Mouse (Mus musculus) hindbrain, embryonic 14.5 days (tissue): ENCODE measurements at regions not wholly inside any gene's neighbourhood (a gene's known extent, or its start where the extent isn't known, plus 50 kb on each side); places are given as distances from the start of the nearest gene placed in this dataset.

ENCODE experiments used
- ATAC-seq: fragments of 200-750 bp; cut with Nextera tagmentation; 2 replicates; pipeline ENCODE4 v1.8.0; 2017; ENCODE audit warnings: moderate number of reproducible peaks, mild to moderate bottlenecking, moderate TSS enrichment, moderate library complexity; ENCODE audit not compliant: low FRiP score
- DNase-seq: peaks from one replicate; pipeline ENCODE4 v3.0.0-alpha.2; 2015; ENCODE audit warnings: low spot score
- H3K27ac ChIP-seq: fragments of 300-500 bp; sonication (generic); 2 replicates; pipeline ENCODE4 v1.5.1; 2014; ENCODE audit warnings: mild to moderate bottlenecking, moderate library complexity
- H3K27me3 ChIP-seq: fragments of 300-500 bp; sonication (generic); 2 replicates; pipeline ENCODE4 v1.6.1; 2014; ENCODE audit warnings: mild to moderate bottlenecking, low read length, mixed read lengths; ENCODE audit not compliant: control insufficient read depth, insufficient read depth
- H3K36me3 ChIP-seq: fragments of 300-500 bp; sonication (generic); replicated peaks from 2 replicates; pipeline ENCODE4 v1.6.1; 2014; ENCODE audit not compliant: control insufficient read depth, insufficient read depth
- H3K4me1 ChIP-seq: fragments of 300-500 bp; sonication (generic); replicated peaks from 2 replicates; pipeline ENCODE4 v1.6.1; 2014; ENCODE audit warnings: antibody characterized with exemption, low read length, mixed read lengths; ENCODE audit not compliant: control insufficient read depth, insufficient read depth
- H3K4me2 ChIP-seq: fragments of 300-500 bp; sonication (generic); replicated peaks from 2 replicates; pipeline ENCODE4 v1.6.1; 2014; ENCODE audit warnings: mild to moderate bottlenecking, moderate library complexity
- H3K4me3 ChIP-seq: fragments of 300-500 bp; sonication (generic); replicated peaks from 2 replicates; pipeline ENCODE4 v1.5.1; 2014; ENCODE audit warnings: mild to moderate bottlenecking, low read length
- H3K9ac ChIP-seq: fragments of 300-500 bp; sonication (generic); 2 replicates; pipeline ENCODE4 v1.6.1; 2014
- H3K9me3 ChIP-seq: fragments of 300-500 bp; sonication (generic); 2 replicates; pipeline ENCODE4 v1.6.1; 2016; ENCODE audit warnings: low read length; ENCODE audit not compliant: control insufficient read depth
- WGBS: fragments of 180-500 bp; shearing (Covaris S2); extraction: QIAGEN DNeasy Blood & Tissue Kit; methylation state at CpG from one replicate; pipeline ENCODE4 v1.1.7; 2014; 5-methylcytosine and 5-hydroxymethylcytosine counted together

DNA sequence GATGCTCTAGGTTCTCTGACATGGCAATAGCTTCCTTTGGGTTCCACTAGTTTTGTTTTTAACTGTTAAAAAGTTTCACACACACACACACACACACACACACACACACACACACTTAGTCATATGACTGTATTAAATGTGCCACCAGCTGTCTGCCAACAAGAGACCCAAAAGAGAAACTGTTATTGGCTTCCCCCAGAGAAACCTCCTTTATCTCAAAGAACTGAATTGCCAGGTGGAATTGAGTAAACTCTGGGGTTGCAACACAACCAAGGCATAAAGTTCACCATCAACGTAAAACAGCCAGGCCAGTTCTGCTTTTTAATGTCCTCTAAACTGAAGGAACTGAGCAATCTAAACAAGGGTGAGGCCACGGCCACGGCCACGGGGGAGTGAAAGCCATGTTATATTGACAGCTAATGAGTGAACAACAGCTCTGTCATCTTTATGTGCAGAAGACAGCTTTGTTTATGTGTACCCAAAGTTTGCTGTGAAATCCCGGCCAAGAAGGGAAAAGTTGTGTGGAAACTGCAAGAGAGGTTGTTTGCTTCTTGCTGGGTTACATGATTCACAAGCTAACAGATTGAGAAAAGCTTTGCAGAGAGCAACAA, 69.3 kb downstream of the Btg1 start:
- ATAC-seq: no peak
- 69% methylated on average over 5 of the region's 5 CpGs for WGBS
- H3K36me3 ChIP-seq: no peaks in the 10 kb centered on the region

DNA sequence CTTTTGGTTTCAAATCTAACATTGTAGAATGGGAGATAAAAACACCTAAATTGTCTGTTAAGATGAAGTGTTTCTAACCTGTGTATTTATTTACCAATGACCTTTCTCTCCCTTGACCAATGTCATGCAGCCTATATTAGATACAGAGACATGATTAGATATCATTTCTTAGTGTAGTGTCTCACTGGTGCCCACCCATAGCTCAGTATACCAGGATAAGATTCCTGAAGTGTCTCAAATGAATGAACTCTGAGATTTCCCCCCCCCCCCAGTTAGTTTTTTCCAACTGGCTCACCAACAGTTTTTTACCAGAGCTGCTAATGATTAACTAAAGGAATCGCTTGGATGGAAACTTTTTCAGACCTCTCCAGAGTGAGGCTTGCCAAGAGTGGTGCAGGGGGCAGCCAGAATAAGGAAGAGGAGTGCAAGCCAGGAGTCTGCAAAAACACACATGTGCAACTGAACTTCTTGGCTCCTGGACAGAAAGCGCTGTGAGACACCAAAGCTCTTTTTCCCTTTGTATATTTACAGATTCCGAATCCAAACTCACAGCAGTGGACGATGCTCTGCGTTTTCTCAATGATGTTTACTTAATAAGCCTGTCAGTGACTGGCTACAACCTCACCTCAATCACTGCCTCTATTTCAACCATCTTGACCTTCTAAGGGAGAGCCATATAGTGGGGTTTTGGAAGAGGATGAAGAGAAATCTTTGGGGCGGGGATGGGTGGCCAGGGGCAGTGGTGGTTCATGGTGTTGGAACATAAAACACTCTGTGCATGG, 70.0 kb downstream of the Btg1 start:
- no peak overlapping the region for H3K4me2 ChIP-seq
- no peak overlapping the region for H3K27ac ChIP-seq
- H3K27me3 ChIP-seq: no peaks in the 10 kb centered on the region
- no peak overlapping the region for H3K9ac ChIP-seq
- no peaks in the 10 kb centered on the region for H3K9me3 ChIP-seq
- H3K4me1 ChIP-seq: no peaks in the 10 kb centered on the region; the same call in 1 of the 2 replicates
- H3K4me3 ChIP-seq: no peak overlapping the region
- DNase-seq (peak; percentile 47), ATAC-seq (no peak)
- H3K36me3 ChIP-seq: no peaks in the 10 kb centered on the region
- 69% methylated on average over 6 of the region's 6 CpGs for WGBS

More for the DNA sequence above, 69.3 kb downstream of the Btg1 start:
- no peak for DNase-seq
- H3K4me3 ChIP-seq: no peak overlapping the region
- no peak overlapping the region for H3K27ac ChIP-seq
- no peaks in the 10 kb centered on the region; the same call in 1 of the 2 replicates for H3K4me1 ChIP-seq
- H3K27me3 ChIP-seq: no peaks in the 10 kb centered on the region
- H3K4me2 ChIP-seq: no peak overlapping the region
- H3K9ac ChIP-seq: no peak overlapping the region
- no peaks in the 10 kb centered on the region for H3K9me3 ChIP-seq

DNA sequence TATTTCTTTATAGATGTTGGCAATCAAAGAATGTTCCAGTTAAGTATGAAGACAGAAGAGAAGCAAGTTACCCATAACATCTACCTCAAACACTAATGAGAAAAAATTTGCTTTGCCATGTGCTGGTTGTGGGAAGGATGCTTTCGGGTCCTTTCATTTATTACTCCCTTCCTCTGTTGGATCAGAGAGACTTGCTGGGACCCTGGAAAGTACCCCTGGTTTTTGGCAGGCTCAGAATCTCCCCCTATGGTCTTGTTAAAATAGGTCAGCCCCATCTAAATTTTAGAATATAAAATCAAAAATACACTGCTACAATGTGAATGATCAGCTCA, 70.6 kb downstream of the Btg1 start:
- no peaks in the 10 kb centered on the region for H3K9me3 ChIP-seq
- 73% methylated on average over 1 of the region's 1 CpGs for WGBS
- no peaks in the 10 kb centered on the region for H3K36me3 ChIP-seq
- no peaks in the 10 kb centered on the region; the same call in 1 of the 2 replicates for H3K4me1 ChIP-seq
- ATAC-seq (no peak), DNase-seq (no peak)
- H3K27me3 ChIP-seq: no peaks in the 10 kb centered on the region
- H3K4me3 ChIP-seq: no peak overlapping the region
- H3K9ac ChIP-seq: no peak overlapping the region
- H3K27ac ChIP-seq: no peak overlapping the region
- no peak overlapping the region for H3K4me2 ChIP-seq

DNA sequence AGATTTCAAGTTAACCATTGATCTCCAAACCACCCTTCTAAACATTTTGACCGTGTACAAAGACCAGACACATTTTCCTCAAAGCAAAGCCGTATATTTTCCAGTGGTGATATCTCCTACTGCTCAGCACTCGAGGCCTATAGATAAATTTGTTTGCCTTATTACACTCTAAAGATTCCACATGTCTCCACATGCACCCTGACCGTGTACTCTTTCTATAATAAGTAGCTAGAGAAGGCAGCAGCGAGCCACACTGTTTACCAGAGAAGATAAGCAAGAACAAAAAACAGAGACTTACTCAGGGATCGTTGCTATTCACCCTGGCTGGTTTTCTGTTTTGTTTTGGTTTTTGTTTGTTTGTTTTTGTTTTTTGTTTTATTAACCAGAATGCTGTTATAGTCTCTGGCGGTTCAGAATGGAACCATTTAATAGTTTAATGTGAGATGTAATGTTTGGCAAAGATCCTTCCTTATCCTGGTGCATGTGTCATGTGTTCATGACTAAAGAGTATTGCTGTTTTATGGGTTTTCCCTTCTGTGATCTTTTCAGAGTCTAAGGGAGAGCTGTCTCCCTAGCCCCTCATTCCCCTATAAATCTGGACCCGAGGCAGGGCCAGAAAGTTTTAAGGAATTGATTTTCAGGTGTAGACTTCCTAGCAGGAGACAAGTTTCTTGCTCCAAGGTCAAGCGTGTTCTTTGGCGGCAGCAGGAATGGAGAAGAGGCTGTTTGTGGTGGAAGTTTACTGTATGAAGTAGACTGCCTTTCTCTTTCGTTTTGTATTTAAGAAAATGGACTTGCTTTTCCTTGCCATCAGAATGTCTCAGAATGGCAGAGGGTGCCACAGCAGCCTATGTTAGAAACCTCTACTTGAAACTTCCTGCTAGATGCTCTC, 73.4 kb downstream of the Btg1 start:
- Histone ChIP-seq H3K9ac (no peak overlapping the region), H3K27ac (no peak overlapping the region), H3K27me3 (no peaks in the 10 kb centered on the region), H3K4me1 (no peaks in the 10 kb centered on the region; the same call in 1 of the 2 replicates), H3K36me3 (no peaks in the 10 kb centered on the region), H3K4me2 (no peak overlapping the region), H3K4me3 (no peak overlapping the region), H3K9me3 (no peaks in the 10 kb centered on the region)
- no peak for ATAC-seq
- 81% methylated on average over 11 of the region's 11 CpGs for WGBS
- no peak for DNase-seq

DNA sequence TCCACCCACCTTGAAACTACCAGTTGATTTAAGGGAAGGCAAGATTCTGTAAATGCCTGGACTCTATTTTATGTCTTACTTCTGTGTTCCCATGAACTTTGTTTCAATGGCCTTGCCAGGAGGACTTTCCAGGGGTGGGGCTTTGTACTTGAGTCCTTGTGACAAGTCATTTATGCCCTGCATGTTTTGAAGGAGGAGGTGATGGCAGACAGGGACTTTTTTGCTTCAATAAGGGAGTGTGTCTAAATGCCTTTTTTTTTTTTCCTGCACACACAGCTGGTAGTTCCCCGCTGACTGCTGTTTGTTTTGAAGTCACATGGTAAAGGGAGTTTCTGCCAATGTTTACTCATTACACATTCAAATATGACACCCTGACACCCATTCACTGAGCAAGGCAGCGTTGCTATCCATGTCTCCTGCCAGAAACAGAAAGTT, 74.1 kb downstream of the Btg1 start:
- no peak overlapping the region for H3K4me3 ChIP-seq
- DNase-seq (no peak), ATAC-seq (no peak)
- H3K4me1 ChIP-seq: no peaks in the 10 kb centered on the region; the same call in 1 of the 2 replicates
- 29% methylated on average over 2 of the region's 2 CpGs for WGBS
- H3K9ac ChIP-seq: no peak overlapping the region
- no peak overlapping the region for H3K4me2 ChIP-seq
- H3K9me3 ChIP-seq: no peaks in the 10 kb centered on the region
- no peaks in the 10 kb centered on the region for H3K27me3 ChIP-seq
- no peak overlapping the region for H3K27ac ChIP-seq
- H3K36me3 ChIP-seq: no peaks in the 10 kb centered on the region

DNA sequence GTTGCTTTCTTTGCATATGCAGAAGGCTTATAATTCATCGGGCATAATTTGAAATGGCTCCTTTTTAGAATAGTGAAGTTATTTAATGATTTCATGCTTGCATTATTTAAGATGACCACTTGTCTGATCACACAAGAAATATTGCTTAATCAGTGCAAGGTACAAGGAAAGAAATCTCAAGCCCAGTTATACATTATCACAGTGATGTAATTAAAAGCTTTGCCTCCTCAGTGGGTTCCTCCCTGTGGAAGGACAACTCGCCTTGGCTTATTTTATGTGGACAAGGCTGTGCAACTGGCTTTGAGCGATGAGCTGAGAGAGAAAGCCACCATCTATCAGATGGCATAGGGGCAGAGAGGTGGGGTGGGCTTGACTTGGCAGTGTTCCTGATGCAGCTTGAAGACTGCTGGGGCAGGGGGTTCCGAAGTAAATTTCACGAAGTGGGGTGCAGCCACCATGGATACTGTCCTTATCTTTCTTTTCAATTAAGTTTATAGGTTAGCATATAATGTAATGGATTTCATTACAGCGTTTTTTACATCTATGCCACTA, 74.6 kb downstream of the Btg1 start:
- H3K27me3 ChIP-seq: no peaks in the 10 kb centered on the region
- no peak for DNase-seq
- H3K27ac ChIP-seq: no peak overlapping the region
- no peak for ATAC-seq
- H3K4me1 ChIP-seq: no peaks in the 10 kb centered on the region; the same call in 1 of the 2 replicates
- no peak overlapping the region for H3K9ac ChIP-seq
- H3K4me2 ChIP-seq: no peak overlapping the region
- no peaks in the 10 kb centered on the region for H3K36me3 ChIP-seq
- H3K4me3 ChIP-seq: no peak overlapping the region
- 81% methylated on average over 6 of the region's 6 CpGs for WGBS
- H3K9me3 ChIP-seq: no peaks in the 10 kb centered on the region

DNA sequence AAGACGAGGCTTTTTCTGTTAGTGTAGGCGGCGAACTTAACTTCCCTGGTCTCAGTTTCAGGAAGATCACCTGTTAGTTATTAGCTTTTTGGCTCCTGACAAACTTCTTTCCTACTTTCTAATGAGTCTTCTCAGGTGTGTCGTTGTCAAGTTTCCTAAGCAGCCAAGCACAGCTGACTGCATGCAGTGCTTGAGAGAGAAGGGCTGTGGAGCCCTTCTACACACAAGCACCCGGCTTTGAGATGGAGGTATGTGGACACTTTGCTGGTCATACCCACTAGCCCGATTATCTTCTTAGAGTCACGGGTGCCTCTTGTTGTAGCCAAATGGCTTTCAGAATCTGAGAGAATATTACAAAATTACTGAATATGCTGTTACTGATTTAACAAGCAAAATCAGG, 76.0 kb downstream of the Btg1 start:
- Histone ChIP-seq H3K27me3 (no peaks in the 10 kb centered on the region), H3K27ac (no peak overlapping the region), H3K4me1 (no peaks in the 10 kb centered on the region; the same call in 1 of the 2 replicates), H3K4me3 (no peak overlapping the region), H3K9me3 (no peaks in the 10 kb centered on the region), H3K9ac (no peak overlapping the region), H3K4me2 (no peak overlapping the region), H3K36me3 (no peaks in the 10 kb centered on the region)
- DNase-seq: no peak
- ATAC-seq: no peak
- 93% methylated on average over 7 of the region's 7 CpGs for WGBS

DNA sequence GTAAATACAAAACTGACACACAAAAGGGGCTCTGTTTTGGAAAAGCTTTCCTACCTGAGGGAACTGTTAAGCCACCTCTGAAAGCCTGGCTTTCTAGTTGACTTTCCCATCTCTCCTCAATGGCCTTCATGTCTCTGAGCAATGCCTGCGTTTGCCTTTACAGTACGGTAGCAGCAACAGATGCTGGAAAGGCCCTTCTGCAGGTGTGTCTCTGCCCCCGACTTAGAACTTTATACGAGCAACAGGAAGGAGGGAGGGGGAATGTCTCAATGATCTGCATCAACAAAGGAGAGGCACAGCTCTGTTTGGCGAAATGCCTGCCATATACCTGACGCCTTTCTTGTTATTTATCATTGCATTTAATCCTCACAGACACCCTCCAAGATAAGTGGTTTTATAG, 77.0 kb downstream of the Btg1 start:
- Histone ChIP-seq H3K9me3 (no peaks in the 10 kb centered on the region), H3K27me3 (no peaks in the 10 kb centered on the region), H3K36me3 (no peaks in the 10 kb centered on the region), H3K4me1 (no peaks in the 10 kb centered on the region; the same call in 1 of the 2 replicates), H3K4me3 (no peak overlapping the region), H3K9ac (no peak overlapping the region), H3K27ac (no peak overlapping the region), H3K4me2 (no peak overlapping the region)
- DNase-seq (no peak), ATAC-seq (no peak)
- WGBS: 87% methylated on average over 6 of the region's 6 CpGs

DNA sequence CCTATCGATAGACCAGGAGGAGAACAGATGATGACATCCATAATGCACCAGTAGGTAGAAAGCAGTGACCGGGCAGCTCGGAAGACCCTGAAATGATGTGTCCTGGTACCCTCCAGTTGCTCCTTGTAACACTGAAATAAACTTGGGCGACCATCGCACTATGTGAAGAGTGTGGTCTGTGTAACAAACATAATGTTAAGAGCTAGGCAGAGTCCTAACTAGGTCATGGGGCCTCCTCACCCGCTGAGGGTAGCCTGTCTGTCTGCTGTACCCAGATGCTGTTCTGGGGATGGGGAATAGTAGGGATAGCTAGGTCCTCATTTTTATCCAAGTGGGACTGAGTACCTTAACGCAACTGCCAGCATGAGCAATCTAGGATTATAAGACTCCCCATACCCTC, 79.8 kb downstream of the Btg1 start:
- no peak overlapping the region for H3K27ac ChIP-seq
- no peaks in the 10 kb centered on the region for H3K4me1 ChIP-seq
- no peak overlapping the region for H3K4me3 ChIP-seq
- H3K27me3 ChIP-seq: no peaks in the 10 kb centered on the region
- no peak overlapping the region for H3K4me2 ChIP-seq
- WGBS: 96% methylated on average over 7 of the region's 7 CpGs
- DNase-seq (no peak), ATAC-seq (no peak)
- H3K36me3 ChIP-seq: no peaks in the 10 kb centered on the region
- no peaks in the 10 kb centered on the region for H3K9me3 ChIP-seq
- no peak overlapping the region for H3K9ac ChIP-seq
